Mouse (Mus musculus) monocyte, adult 2 months (primary cell): Measurements from ENCODE around the gene Bcl2l13.
"Not testable (repeated sequence)": the region's sequence is repeated elsewhere in the genome, so short reads cannot be mapped to it uniquely, and the experiment has no call there.

ENCODE experiments used
- DNase-seq, 2 experiments: peaks; one replicate each; pipeline ENCODE4 v3.0.0; 2022; ENCODE audit warnings: low spot score in 2 of 2, low read depth in 1 of 2

Gene Bcl2l13

GRCm38 (mm10) chr6:120830866-120831608, 5.0 kb upstream of the Bcl2l13 start:
- DNase-seq, result no peak

GRCm38 (mm10) chr6:120832097-120832496, 3.9 kb upstream of the Bcl2l13 start:
- DNase-seq, result no peak

GRCm38 (mm10) chr6:120834766-120835321, 1.2 kb upstream of the Bcl2l13 start:
- DNase-seq, result no peak

GRCm38 (mm10) chr6:120836389-120837151, 558 bp downstream of the Bcl2l13 start:
- DNase-seq, result no peak

- no peak for DNase-seq
These were observed 1.1 kb downstream of the Bcl2l13 start for GRCm38 (mm10) chr6:120837152-120837530.

GRCm38 (mm10) chr6:120840258-120840657, 4.2 kb downstream of the Bcl2l13 start:
- DNase-seq, result no peak

- DNase-seq, result no peak
These were observed 5.7 kb downstream of the Bcl2l13 start for GRCm38 (mm10) chr6:120841754-120842153.

GRCm38 (mm10) chr6:120850720-120851119, 14.7 kb downstream of the Bcl2l13 start:
- not testable (repeated sequence) for DNase-seq

- DNase-seq, result no peak
These were observed 18.4 kb downstream of the Bcl2l13 start for GRCm38 (mm10) chr6:120854413-120854812.

GRCm38 (mm10) chr6:120858217-120858711, 22.3 kb downstream of the Bcl2l13 start:
- no peak for DNase-seq

GRCm38 (mm10) chr6:120860079-120860478, 24.1 kb downstream of the Bcl2l13 start:
- no peak for DNase-seq

GRCm38 (mm10) chr6:120866051-120866814, 30.2 kb downstream of the Bcl2l13 start:
- DNase-seq, result no peak

- DNase-seq, result no peak
These were observed 32.8 kb downstream of the Bcl2l13 start for GRCm38 (mm10) chr6:120868824-120869223.

GRCm38 (mm10) chr6:120871286-120871685, 35.3 kb downstream of the Bcl2l13 start:
- DNase-seq, result no peak

GRCm38 (mm10) chr6:120873874-120874273, 37.9 kb downstream of the Bcl2l13 start:
- no peak for DNase-seq

GRCm38 (mm10) chr6:120879046-120879445, 43.0 kb downstream of the Bcl2l13 start:
- DNase-seq, result no peak

- DNase-seq, result no peak
These were observed 48.4 kb downstream of the Bcl2l13 start for GRCm38 (mm10) chr6:120884436-120884835.

- DNase-seq, result no peak
These were observed 50.7 kb downstream of the Bcl2l13 start for GRCm38 (mm10) chr6:120886696-120887095.

GRCm38 (mm10) chr6:120894089-120894488, 58.1 kb downstream of the Bcl2l13 start:
- DNase-seq, result no peak

GRCm38 (mm10) chr6:120894524-120894923, 58.5 kb downstream of the Bcl2l13 start:
- DNase-seq, result no peak

GRCm38 (mm10) chr6:120898188-120898833, 62.3 kb downstream of the Bcl2l13 start:
- DNase-seq, result no peak
